Mouse (Mus musculus): ENCODE results near the gene Khdrbs2. TPM values are rescaled to one million over a fixed set of nuclear protein-coding genes. Genes with fewer than 3 reads are reported as not detected.

Gene Khdrbs2
- polyA plus RNA-seq (2012), result not detected in 2 replicates

- TF ChIP-seq GATA1 (IDR thresholded peaks at IDR 0.05; ENCODE audit: low read length), result no peak
These were observed at the start of gene Khdrbs2 for GRCm38 (mm10) chr1:32172506-32173239. Gene Khdrbs2, plus strand, starts transcription at chr1:32172714.

- no peak for TF ChIP-seq GATA1 (IDR thresholded peaks at IDR 0.05; ENCODE audit: low read length)
These were observed 2.1 kb downstream of the Khdrbs2 start for GRCm38 (mm10) chr1:32174566-32174965.

GRCm38 (mm10) chr1:32199664-32200260 is 27.2 kb downstream of the Khdrbs2 start:
- no peak for TF ChIP-seq GATA1 (IDR thresholded peaks at IDR 0.05; ENCODE audit: low read length)

GRCm38 (mm10) chr1:32248443-32248842 is 75.9 kb downstream of the Khdrbs2 start:
- no peak for TF ChIP-seq GATA1 (IDR thresholded peaks at IDR 0.05; ENCODE audit: low read length)

- TF ChIP-seq GATA1 (IDR thresholded peaks at IDR 0.05; ENCODE audit: low read length), result no peak
These were observed 77.1 kb downstream of the Khdrbs2 start for GRCm38 (mm10) chr1:32249602-32250001.

- TF ChIP-seq GATA1 (IDR thresholded peaks at IDR 0.05; ENCODE audit: low read length), result no peak
These were observed 77.8 kb downstream of the Khdrbs2 start for GRCm38 (mm10) chr1:32250337-32250736.

GRCm38 (mm10) chr1:32258942-32259341 is 86.4 kb downstream of the Khdrbs2 start:
- TF ChIP-seq GATA1 (IDR thresholded peaks at IDR 0.05; ENCODE audit: low read length), result no peak

GRCm38 (mm10) chr1:32270519-32270918 is 98.0 kb downstream of the Khdrbs2 start:
- no peak for TF ChIP-seq GATA1 (IDR thresholded peaks at IDR 0.05; ENCODE audit: low read length)

- TF ChIP-seq GATA1 (IDR thresholded peaks at IDR 0.05; ENCODE audit: low read length), result no peak
These were observed 122.2 kb downstream of the Khdrbs2 start for GRCm38 (mm10) chr1:32294702-32295101.

GRCm38 (mm10) chr1:32301391-32301790 is 128.9 kb downstream of the Khdrbs2 start:
- no peak for TF ChIP-seq GATA1 (IDR thresholded peaks at IDR 0.05; ENCODE audit: low read length)

- TF ChIP-seq GATA1 (IDR thresholded peaks at IDR 0.05; ENCODE audit: low read length), result no peak
These were observed 136.6 kb downstream of the Khdrbs2 start for GRCm38 (mm10) chr1:32309074-32309473.

- TF ChIP-seq GATA1 (IDR thresholded peaks at IDR 0.05; ENCODE audit: low read length), result no peak
These were observed 137.1 kb downstream of the Khdrbs2 start for GRCm38 (mm10) chr1:32309637-32310036.

GRCm38 (mm10) chr1:32339108-32339507 is 166.6 kb downstream of the Khdrbs2 start:
- TF ChIP-seq GATA1 (IDR thresholded peaks at IDR 0.05; ENCODE audit: low read length), result no peak

- TF ChIP-seq GATA1 (IDR thresholded peaks at IDR 0.05; ENCODE audit: low read length), result no peak
These were observed 175.0 kb downstream of the Khdrbs2 start for GRCm38 (mm10) chr1:32347538-32347937.

- no peak for TF ChIP-seq GATA1 (IDR thresholded peaks at IDR 0.05; ENCODE audit: low read length)
These were observed 179.6 kb downstream of the Khdrbs2 start for GRCm38 (mm10) chr1:32352076-32352475.

GRCm38 (mm10) chr1:32363539-32363938 is 191.0 kb downstream of the Khdrbs2 start:
- TF ChIP-seq GATA1 (IDR thresholded peaks at IDR 0.05; ENCODE audit: low read length), result no peak

GRCm38 (mm10) chr1:32397553-32397952 is 225.0 kb downstream of the Khdrbs2 start:
- TF ChIP-seq GATA1 (IDR thresholded peaks at IDR 0.05; ENCODE audit: low read length), result no peak
